Mouse (Mus musculus): ENCODE measurements around the gene Wipf1. TPM values are rescaled to one million over a fixed set of nuclear protein-coding genes. Genes with fewer than 3 reads are reported as not detected.

Wipf1 gene
- polyA plus RNA-seq, 1 experiment from 2014 or later, result 24.1 TPM

DNA sequence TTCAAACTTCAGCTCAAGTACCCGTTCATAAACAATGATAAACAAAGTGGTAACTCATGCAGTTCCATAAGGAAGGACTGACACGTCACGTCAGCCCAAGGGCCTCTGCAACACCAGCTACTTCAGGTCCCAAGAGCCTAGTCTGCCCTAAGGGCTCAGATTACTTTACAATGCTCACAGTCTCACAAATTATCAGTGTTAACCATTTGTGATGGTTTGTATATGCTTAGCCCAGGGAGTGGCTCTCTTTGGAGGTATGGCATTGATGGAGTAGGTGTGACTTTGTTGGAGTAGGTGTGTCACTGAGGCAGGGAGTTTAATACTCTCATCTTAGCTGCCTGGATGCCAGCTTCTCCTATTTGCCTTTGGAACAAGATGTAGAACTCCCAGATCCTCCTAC is 32.0 kb downstream of the Wipf1 start:
- no peaks in the 10 kb centered on the region; the same call in 1 of the 2 replicates for H3K36me3 ChIP-seq (ENCODE audit: control insufficient read depth, insufficient read depth, low read length)
- no peak overlapping the region for H3K4me2 ChIP-seq (ENCODE audit: low read depth, severe bottlenecking)
- H3K9me3 ChIP-seq (ENCODE audit: control insufficient read depth, low read length), result no peaks in the 10 kb centered on the region
- peaks cover 26% of the 10 kb centered on the region for H3K4me1 ChIP-seq (ENCODE audit: control insufficient read depth, insufficient read depth, low read length)
- H3K27me3 ChIP-seq (ENCODE audit: control insufficient read depth, insufficient read depth, low read length), result no peaks in the 10 kb centered on the region
- no peak overlapping the region for H3K4me3 ChIP-seq (ENCODE audit: low read depth, low read length)
- ATAC-seq (ENCODE audit: insufficient number of reproducible peaks, low FRiP score, low TSS enrichment, low read depth), result no peak
- no peak overlapping the region for H3K27ac ChIP-seq (replicated peaks; ENCODE audit: low read depth, low read length)
- DNase-seq (ENCODE audit: low spot score), result no peak
- 54% methylated on average over 3 of the region's 3 CpGs for WGBS
- no peak overlapping the region for H3K9ac ChIP-seq (ENCODE audit: low read length)

DNA sequence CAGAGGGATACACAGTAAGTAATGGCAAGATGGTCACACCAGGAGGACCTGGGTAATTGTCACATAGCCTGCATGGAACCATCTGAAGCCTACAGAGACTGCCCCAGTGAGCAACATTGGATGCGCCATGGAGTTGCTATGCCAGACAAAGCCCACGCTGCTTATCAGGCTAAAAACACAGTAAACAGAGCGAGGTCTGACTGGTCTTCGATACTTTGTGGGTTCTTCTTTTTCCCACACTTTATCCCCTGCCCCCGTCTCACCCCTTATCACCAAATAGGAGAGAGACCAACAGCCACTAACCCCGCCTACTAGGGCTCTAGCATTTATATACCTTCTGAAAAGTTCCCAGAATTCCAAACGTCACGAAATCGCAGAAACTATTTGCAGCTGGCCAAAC is 32.6 kb downstream of the Wipf1 start:
- no peak for ATAC-seq (ENCODE audit: insufficient number of reproducible peaks, low FRiP score, low TSS enrichment, low read depth)
- no peak overlapping the region for H3K27ac ChIP-seq (replicated peaks; ENCODE audit: low read depth, low read length)
- H3K36me3 ChIP-seq (ENCODE audit: control insufficient read depth, insufficient read depth, low read length), result no peaks in the 10 kb centered on the region; the same call in 1 of the 2 replicates
- 89% methylated on average over 9 of the region's 9 CpGs for WGBS
- no peaks in the 10 kb centered on the region for H3K27me3 ChIP-seq (ENCODE audit: control insufficient read depth, insufficient read depth, low read length)
- peaks cover 26% of the 10 kb centered on the region for H3K4me1 ChIP-seq (ENCODE audit: control insufficient read depth, insufficient read depth, low read length)
- no peak overlapping the region for H3K9ac ChIP-seq (ENCODE audit: low read length)
- DNase-seq (ENCODE audit: low spot score), result no peak
- no peak overlapping the region for H3K4me2 ChIP-seq (ENCODE audit: low read depth, severe bottlenecking)
- H3K4me3 ChIP-seq (ENCODE audit: low read depth, low read length), result no peak overlapping the region
- H3K9me3 ChIP-seq (ENCODE audit: control insufficient read depth, low read length), result no peaks in the 10 kb centered on the region

GRCm38 (mm10) chr2:73496329-73496685 is 33.2 kb downstream of the Wipf1 start:
- Histone ChIP-seq H3K9me3 (ENCODE audit: control insufficient read depth, low read length) (no peaks in the 10 kb centered on the region), H3K36me3 (ENCODE audit: control insufficient read depth, insufficient read depth, low read length) (no peaks in the 10 kb centered on the region; the same call in 1 of the 2 replicates), H3K4me3 (ENCODE audit: low read depth, low read length) (no peak overlapping the region), H3K27me3 (ENCODE audit: control insufficient read depth, insufficient read depth, low read length) (no peaks in the 10 kb centered on the region), H3K9ac (ENCODE audit: low read length) (no peak overlapping the region), H3K4me2 (ENCODE audit: low read depth, severe bottlenecking) (peak overlapping the region; percentile 16; the same call in 1 of the 2 replicates), H3K27ac (replicated peaks; ENCODE audit: low read depth, low read length) (peak overlapping the region; percentile 77; the same call in 1 of the 2 replicates), H3K4me1 (ENCODE audit: control insufficient read depth, insufficient read depth, low read length) (peaks cover 30% of the 10 kb centered on the region)
- ATAC-seq (ENCODE audit: insufficient number of reproducible peaks, low FRiP score, low TSS enrichment, low read depth), result 0 out of 2 replicates have a peak, but pooled peaks have one; percentile 8
- 62% methylated on average over 4 of the region's 4 CpGs for WGBS
- DNase-seq (ENCODE audit: low spot score), result no peak

- Histone ChIP-seq H3K4me2 (ENCODE audit: low read depth, severe bottlenecking) (peak overlapping the region; percentile 16; the same call in 1 of the 2 replicates), H3K36me3 (ENCODE audit: control insufficient read depth, insufficient read depth, low read length) (no peaks in the 10 kb centered on the region; the same call in 1 of the 2 replicates), H3K4me3 (ENCODE audit: low read depth, low read length) (no peak overlapping the region), H3K9me3 (ENCODE audit: control insufficient read depth, low read length) (no peaks in the 10 kb centered on the region), H3K27me3 (ENCODE audit: control insufficient read depth, insufficient read depth, low read length) (no peaks in the 10 kb centered on the region), H3K4me1 (ENCODE audit: control insufficient read depth, insufficient read depth, low read length) (peaks cover 30% of the 10 kb centered on the region), H3K9ac (ENCODE audit: low read length) (no peak overlapping the region), H3K27ac (replicated peaks; ENCODE audit: low read depth, low read length) (peak overlapping the region; percentile 77)
- WGBS, result 26% methylated on average over 16 of the region's 16 CpGs
- DNase-seq (ENCODE audit: low spot score) (peak; percentile 68), ATAC-seq (ENCODE audit: insufficient number of reproducible peaks, low FRiP score, low TSS enrichment, low read depth) (peak; percentile 76)
Observed at GRCm38 (mm10) chr2:73495617-73496328, 33.8 kb downstream of the Wipf1 start.

- Histone ChIP-seq H3K9me3 (ENCODE audit: control insufficient read depth, low read length) (no peaks in the 10 kb centered on the region), H3K4me2 (ENCODE audit: low read depth, severe bottlenecking) (no peak overlapping the region), H3K4me1 (ENCODE audit: control insufficient read depth, insufficient read depth, low read length) (peaks cover 33% of the 10 kb centered on the region), H3K27me3 (ENCODE audit: control insufficient read depth, insufficient read depth, low read length) (no peaks in the 10 kb centered on the region), H3K9ac (ENCODE audit: low read length) (no peak overlapping the region), H3K36me3 (ENCODE audit: control insufficient read depth, insufficient read depth, low read length) (no peaks in the 10 kb centered on the region), H3K27ac (replicated peaks; ENCODE audit: low read depth, low read length) (peak overlapping the region; percentile 37; the same call in 1 of the 2 replicates), H3K4me3 (ENCODE audit: low read depth, low read length) (no peak overlapping the region)
- DNase-seq (ENCODE audit: low spot score) (no peak), ATAC-seq (ENCODE audit: insufficient number of reproducible peaks, low FRiP score, low TSS enrichment, low read depth) (no peak)
- 35% methylated on average over 3 of the region's 3 CpGs for WGBS
Observed at GRCm38 (mm10) chr2:73493517-73493916, 36.0 kb downstream of the Wipf1 start.

DNA sequence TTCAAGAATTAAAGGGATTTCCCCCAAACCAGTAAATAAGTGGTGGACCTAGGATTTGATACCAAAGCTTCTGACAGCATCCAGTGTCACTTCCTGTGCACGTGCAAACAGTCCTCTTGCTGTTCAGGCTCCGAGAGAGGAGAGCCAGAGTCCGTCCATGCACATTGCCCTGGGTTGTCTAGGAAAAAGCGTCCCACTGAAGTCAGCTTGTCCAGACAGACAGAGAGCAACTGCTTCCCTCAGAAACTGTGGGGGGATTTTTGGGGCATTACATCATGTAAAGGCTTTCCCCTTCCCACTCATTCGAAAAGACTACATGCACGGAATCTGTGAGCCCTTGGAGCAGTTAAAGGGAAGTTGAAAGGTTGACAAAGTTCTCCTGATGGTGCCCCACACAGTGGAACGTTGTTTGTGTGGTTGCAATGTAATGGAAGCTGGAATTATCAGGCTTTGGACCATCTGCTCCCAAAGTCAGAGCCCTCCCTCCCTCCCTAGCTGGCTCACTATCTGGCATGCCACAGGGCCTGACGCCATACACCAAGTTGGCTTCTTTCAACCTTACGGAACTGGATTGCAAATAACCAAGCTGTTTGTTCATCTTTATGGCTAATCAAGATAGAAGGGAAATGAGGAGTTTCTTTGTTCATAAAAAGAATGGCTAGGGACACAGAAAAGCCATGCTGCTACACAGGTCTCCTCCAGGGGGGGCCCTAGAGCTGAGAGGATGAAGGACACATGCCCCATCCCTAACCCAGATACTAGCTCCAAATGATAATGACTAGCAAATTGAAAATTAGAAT is 37.9 kb downstream of the Wipf1 start:
- 68% methylated on average over 9 of the region's 9 CpGs for WGBS
- peak; percentile 43 for DNase-seq (ENCODE audit: low spot score)
- Histone ChIP-seq H3K27me3 (ENCODE audit: control insufficient read depth, insufficient read depth, low read length) (no peaks in the 10 kb centered on the region), H3K4me2 (ENCODE audit: low read depth, severe bottlenecking) (no peak overlapping the region), H3K27ac (replicated peaks; ENCODE audit: low read depth, low read length) (no peak overlapping the region), H3K4me3 (ENCODE audit: low read depth, low read length) (no peak overlapping the region), H3K4me1 (ENCODE audit: control insufficient read depth, insufficient read depth, low read length) (peaks cover 35% of the 10 kb centered on the region), H3K36me3 (ENCODE audit: control insufficient read depth, insufficient read depth, low read length) (no peaks in the 10 kb centered on the region), H3K9me3 (ENCODE audit: control insufficient read depth, low read length) (no peaks in the 10 kb centered on the region), H3K9ac (ENCODE audit: low read length) (no peak overlapping the region)
- no peak for ATAC-seq (ENCODE audit: insufficient number of reproducible peaks, low FRiP score, low TSS enrichment, low read depth)

DNA sequence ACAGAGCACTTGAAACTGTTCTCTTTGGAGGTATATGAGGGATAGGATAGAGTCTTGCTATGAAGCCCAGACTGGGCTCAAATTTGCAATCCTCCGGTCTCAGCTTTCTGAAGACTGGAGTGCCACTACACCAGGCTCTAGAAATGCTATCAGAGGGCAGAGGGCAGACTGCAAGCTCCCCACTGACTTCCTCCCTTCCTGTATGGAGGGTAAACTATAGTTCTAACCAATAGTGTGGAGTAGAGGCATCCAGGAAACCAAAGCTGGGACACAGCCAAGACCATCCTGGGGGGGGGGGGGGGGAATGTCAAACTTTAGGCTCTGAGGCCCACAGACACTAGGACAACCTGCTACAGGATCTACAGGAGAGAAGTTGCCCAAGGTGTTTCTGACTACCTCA is 39.1 kb downstream of the Wipf1 start:
- 90% methylated on average over 1 of the region's 1 CpGs for WGBS
- no peak for DNase-seq (ENCODE audit: low spot score)

GRCm38 (mm10) chr2:73486120-73486601 is 43.4 kb downstream of the Wipf1 start:
- Histone ChIP-seq H3K4me2 (ENCODE audit: low read depth, severe bottlenecking) (peak overlapping the region; percentile 20; the same call in 1 of the 2 replicates), H3K9me3 (ENCODE audit: control insufficient read depth, low read length) (no peaks in the 10 kb centered on the region), H3K36me3 (ENCODE audit: control insufficient read depth, insufficient read depth, low read length) (no peaks in the 10 kb centered on the region), H3K9ac (ENCODE audit: low read length) (no peak overlapping the region), H3K4me1 (ENCODE audit: control insufficient read depth, insufficient read depth, low read length) (peaks cover 39% of the 10 kb centered on the region), H3K27me3 (ENCODE audit: control insufficient read depth, insufficient read depth, low read length) (no peaks in the 10 kb centered on the region), H3K27ac (replicated peaks; ENCODE audit: low read depth, low read length) (peak overlapping the region; percentile 84), H3K4me3 (ENCODE audit: low read depth, low read length) (no peak overlapping the region)
- no peak for ATAC-seq (ENCODE audit: insufficient number of reproducible peaks, low FRiP score, low TSS enrichment, low read depth)
- DNase-seq (ENCODE audit: low spot score), result no peak
- 61% methylated on average over 8 of the region's 8 CpGs for WGBS

More for the DNA sequence above, 39.1 kb downstream of the Wipf1 start:
- Histone ChIP-seq H3K4me1 (ENCODE audit: control insufficient read depth, insufficient read depth, low read length) (peaks cover 36% of the 10 kb centered on the region), H3K9me3 (ENCODE audit: control insufficient read depth, low read length) (no peaks in the 10 kb centered on the region), H3K4me2 (ENCODE audit: low read depth, severe bottlenecking) (no peak overlapping the region), H3K36me3 (ENCODE audit: control insufficient read depth, insufficient read depth, low read length) (no peaks in the 10 kb centered on the region), H3K27me3 (ENCODE audit: control insufficient read depth, insufficient read depth, low read length) (no peaks in the 10 kb centered on the region), H3K4me3 (ENCODE audit: low read depth, low read length) (no peak overlapping the region), H3K9ac (ENCODE audit: low read length) (no peak overlapping the region), H3K27ac (replicated peaks; ENCODE audit: low read depth, low read length) (no peak overlapping the region)
- no peak for ATAC-seq (ENCODE audit: insufficient number of reproducible peaks, low FRiP score, low TSS enrichment, low read depth)
